ENCODE assay signal across 12 mouse cellular contexts in the genomic region with DNA sequence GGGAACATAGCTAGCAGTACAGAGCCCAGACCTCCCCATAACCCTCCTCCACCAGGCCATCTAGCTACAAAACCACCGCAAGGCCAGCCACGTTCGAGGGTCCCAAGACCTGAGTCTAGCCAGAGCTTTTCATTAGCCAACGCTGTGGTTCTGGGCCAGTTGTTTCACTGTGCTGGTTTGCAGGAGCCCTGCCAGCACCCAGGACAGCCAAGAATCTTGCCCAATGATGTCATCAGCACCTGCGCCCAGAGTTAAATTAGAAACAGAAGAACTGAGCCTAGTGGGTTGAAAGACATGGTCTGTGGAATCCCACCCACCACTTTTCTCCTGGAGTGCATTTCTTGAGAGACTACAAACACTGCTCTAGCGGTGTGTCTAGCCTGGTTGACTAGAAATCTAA. TPM values are rescaled to one million over a fixed set of nuclear protein-coding genes. Genes with fewer than 3 reads are reported as not detected.
DNase-seq lines count a peak whose midpoint lies in the region; ATAC-seq and TF ChIP-seq lines count a peak whose summit lies in the region.
"Had no signal": no experiment of that assay in that cellular context is flagged by ENCODE, and none has a peak within 500 bp of the region (broad histone marks: within the 10 kb centered on the region; RNA-seq: fewer than 3 reads in every experiment).

No protein-coding gene starts in this region.

- H3K9me3 ChIP-seq in heart, embryonic 10.5 days, result no peaks in the 10 kb centered on the region
- H3K9me3 ChIP-seq in limb, embryonic 14.5 days (ENCODE audit: control insufficient read depth, low read length), result no peaks in the 10 kb centered on the region
- H3K9me3 ChIP-seq: hindbrain, embryonic 15.5 days had no signal

- H3K4me3 ChIP-seq in heart, embryonic 10.5 days, result no peak overlapping the region
- no peak overlapping the region for H3K4me3 ChIP-seq in limb, embryonic 14.5 days (replicated peaks; ENCODE audit: low read length)
- H3K4me3 ChIP-seq: hindbrain, embryonic 15.5 days had no signal

- H3K36me3 ChIP-seq in heart, embryonic 10.5 days, result no peaks in the 10 kb centered on the region
- H3K36me3 ChIP-seq in limb, embryonic 14.5 days (ENCODE audit: control insufficient read depth, insufficient read depth, low read length), result no peaks in the 10 kb centered on the region
- H3K36me3 ChIP-seq: hindbrain, embryonic 15.5 days had no signal

- TF ChIP-seq POLR2A in limb, embryonic 14.5 days (IDR thresholded peaks at IDR 0.05; ENCODE audit: borderline replicate concordance, extremely low read depth, insufficient read depth, insufficient read length), result no peak

- no peak overlapping the region for H3K4me2 ChIP-seq in limb, embryonic 14.5 days (replicated peaks; ENCODE audit: low read depth, low read length, severe bottlenecking)
- H3K4me2 ChIP-seq: hindbrain, embryonic 15.5 days had no signal

- peak; percentile 35; the same call in 1 of the 2 replicates for ATAC-seq in limb, embryonic 14.5 days (ENCODE audit: low FRiP score, low read depth)

- DNase-seq in heart, adult 18-20 months, result peak; percentile 75 to 77
- DNase-seq in heart, embryonic 10.5 days (ENCODE audit: low spot score), result no peak
- DNase-seq in adrenal gland, postnatal 25 days, result peak; percentile 36
- peak; percentile 58 for DNase-seq in gastrocnemius, postnatal 14 days
- peak; percentile 45 for DNase-seq in limb, embryonic 14.5 days (ENCODE audit: low spot score)
- DNase-seq in testis, postnatal 10 days (ENCODE audit: low spot score), result no peak
- no peak for DNase-seq in retina, postnatal 1 day
- DNase-seq: cerebellum, adult 11-12 months; kidney, postnatal 25 days; liver had no signal

- peaks cover 19% of the 10 kb centered on the region for H3K27me3 ChIP-seq in heart, embryonic 10.5 days (ENCODE audit: insufficient read depth, poor library complexity, severe bottlenecking)
- no peaks in the 10 kb centered on the region for H3K27me3 ChIP-seq in limb, embryonic 14.5 days (ENCODE audit: control insufficient read depth, insufficient read depth, low read length)
- H3K27me3 ChIP-seq: hindbrain, embryonic 15.5 days had no signal

- H3K4me1 ChIP-seq in heart, embryonic 10.5 days, result peaks cover 9% of the 10 kb centered on the region; the same call in 1 of the 2 replicates
- no peaks in the 10 kb centered on the region for H3K4me1 ChIP-seq in limb, embryonic 14.5 days (ENCODE audit: control insufficient read depth, insufficient read depth, low read length)
- H3K4me1 ChIP-seq: hindbrain, embryonic 15.5 days had no signal

- WGBS in heart, embryonic 10.5 days, result 83% methylated on average over 6 of the region's 6 CpGs
- WGBS in limb, embryonic 14.5 days, result 59% methylated on average over 6 of the region's 6 CpGs

- H3K27ac ChIP-seq in heart, embryonic 10.5 days, result no peak overlapping the region
- H3K27ac ChIP-seq in limb, embryonic 14.5 days (replicated peaks; ENCODE audit: low read depth, low read length), result peak overlapping the region; percentile 52
- H3K27ac ChIP-seq: hindbrain, embryonic 15.5 days had no signal

- intact Hi-C loops in gastrocnemius, postnatal 14 days (cut with DNase I; ENCODE audit: low total_unique reads), result no loop called here

- no peak overlapping the region for H3K9ac ChIP-seq in limb, embryonic 14.5 days (ENCODE audit: low read depth, low read length, severe bottlenecking)
- H3K9ac ChIP-seq: hindbrain, embryonic 15.5 days had no signal

RNA-seq across cellular contexts. Expression of a gene that starts 35.0 kb away (rescaled TPM):
- not detected for total RNA-seq in heart, adult 18-20 months (2021)
- polyA plus RNA-seq in heart, embryonic 10.5 days (2016; fragmentation: Nextera tagmentation; extraction: Ambion mirVana), result 0.46 and 0.60 TPM in 2 replicates
- total RNA-seq in adrenal gland, postnatal 25 days (2021), result not detected in 2 replicates
- not detected for total RNA-seq in gastrocnemius, postnatal 14 days (2021)
- 2.3 and 2.7 TPM in 2 replicates for polyA plus RNA-seq in limb, embryonic 14.5 days (2012; rRNA removed)
- polyA plus RNA-seq in limb, embryonic 14.5 days (2014; fragmentation: Nextera tagmentation; extraction: Ambion mirVana), result 2.3 and 2.9 TPM in 2 replicates
- polyA plus RNA-seq: testis, adult 2 months had no signal

Comparison
In these comparisons a context has a peak if more than half of its experiments do, and no peak if none do; other contexts are left out.
1. DNase-seq: peak in heart, adult 18-20 months (2 of 2), adrenal gland, postnatal 25 days (single experiment), gastrocnemius, postnatal 14 days (single experiment) and limb, embryonic 14.5 days (single experiment); none in heart, embryonic 10.5 days (single experiment), testis, postnatal 10 days (single experiment) and retina, postnatal 1 day (single experiment).